ENCODE assay signal across 22 mouse cellular contexts in genomic region chr9:66899526-66899925, GRCm38 (mm10). TPM values are rescaled to one million over a fixed set of nuclear protein-coding genes. Genes with fewer than 3 reads are reported as not detected.
A peak's percentile ranks its signal among the peaks of the same experiment; 100 is the strongest.
DNase-seq lines count a peak whose midpoint lies in the region; ATAC-seq lines count a peak whose summit lies in the region.
"Had no signal": no experiment of that assay in that cellular context is flagged by ENCODE, and none has a peak within 500 bp of the region (broad histone marks: within the 10 kb centered on the region; RNA-seq: fewer than 3 reads in every experiment).

No protein-coding gene starts in this region.

- peak overlapping the region; percentile 40 for H3K9ac ChIP-seq in liver, embryonic 12.5 days
- H3K9ac ChIP-seq in liver, embryonic 16.5 days (ENCODE audit: low read depth, low read length), result no peak overlapping the region
- H3K9ac ChIP-seq: embryonic facial prominence, embryonic 15.5 days; heart, embryonic 15.5 days; hindbrain, embryonic 15.5 days had no signal

- DNase-seq in liver, result no peak
- DNase-seq in thymus, postnatal 36 days, result no peak
- no peak for DNase-seq in gastrocnemius, adult 18-20 months (ENCODE audit: low spot score)
- DNase-seq: adrenal gland, postnatal 14 days; cerebellum, adult 2 months; cerebellum, postnatal 10 days; embryo, embryonic 11 days; gastrocnemius, postnatal 10 days; heart, adult 18-20 months; heart, postnatal 14 days had no signal

- H3K4me2 ChIP-seq in liver, embryonic 12.5 days, result peak overlapping the region; percentile 35
- H3K4me2 ChIP-seq in liver, embryonic 16.5 days (ENCODE audit: low read depth, low read length), result peak overlapping the region; percentile 11; the same call in 1 of the 2 replicates
- H3K4me2 ChIP-seq: embryonic facial prominence, embryonic 15.5 days; heart, embryonic 11.5 days; heart, embryonic 15.5 days; hindbrain, embryonic 15.5 days had no signal

- H3K27ac ChIP-seq in liver, embryonic 12.5 days, result peak overlapping the region; percentile 80
- H3K27ac ChIP-seq in liver, embryonic 16.5 days (ENCODE audit: low read length), result peak overlapping the region; percentile 59
- H3K27ac ChIP-seq: embryonic facial prominence, embryonic 15.5 days; forebrain, embryonic 10.5 days; heart, embryonic 15.5 days; hindbrain, embryonic 10.5 days; hindbrain, embryonic 15.5 days had no signal

- H3K4me1 ChIP-seq in liver, embryonic 12.5 days, result peaks cover 78% of the 10 kb centered on the region
- peaks cover 51% of the 10 kb centered on the region for H3K4me1 ChIP-seq in liver, embryonic 16.5 days (ENCODE audit: control insufficient read depth, low read depth, low read length)

- no peaks in the 10 kb centered on the region for H3K9me3 ChIP-seq in liver, embryonic 12.5 days (replicated peaks)
- no peaks in the 10 kb centered on the region for H3K9me3 ChIP-seq in liver, embryonic 16.5 days (replicated peaks; ENCODE audit: control insufficient read depth, low read length)
- H3K9me3 ChIP-seq: embryonic facial prominence, embryonic 15.5 days; forebrain, embryonic 10.5 days; heart, embryonic 15.5 days; hindbrain, embryonic 10.5 days; hindbrain, embryonic 15.5 days had no signal

- H3K36me3 ChIP-seq in liver, embryonic 12.5 days, result peaks cover 28% of the 10 kb centered on the region
- H3K36me3 ChIP-seq in liver, embryonic 16.5 days (ENCODE audit: control insufficient read depth, insufficient read depth), result no peaks in the 10 kb centered on the region; the same call in 1 of the 2 replicates
- H3K36me3 ChIP-seq: embryonic facial prominence, embryonic 15.5 days; heart, embryonic 15.5 days; hindbrain, embryonic 10.5 days; hindbrain, embryonic 15.5 days had no signal

- no peak for ATAC-seq in liver, embryonic 12.5 days
- peak; percentile 51 for ATAC-seq in CD4-positive, CD25-positive, alpha-beta regulatory T cell, adult 4 months
- ATAC-seq in inflammation-experienced regulatory T-cells, adult 6 months, result peak; percentile 53
- ATAC-seq in liver, embryonic 16.5 days (ENCODE audit: low read depth), result no peak
- ATAC-seq: forebrain, embryonic 14.5 days had no signal

- no peak overlapping the region for H3K4me3 ChIP-seq in liver, embryonic 12.5 days
- H3K4me3 ChIP-seq in liver, embryonic 16.5 days (ENCODE audit: low read depth, low read length), result no peak overlapping the region
- H3K4me3 ChIP-seq: embryonic facial prominence, embryonic 15.5 days; erythroblast, embryonic 14.5 days; forebrain, embryonic 10.5 days; heart, embryonic 15.5 days; hindbrain, embryonic 10.5 days; hindbrain, embryonic 15.5 days had no signal

- 76% methylated on average over 4 of the region's 4 CpGs for WGBS in liver, embryonic 12.5 days (ENCODE audit: insufficient replicate concordance)
- 74% methylated on average over 4 of the region's 4 CpGs for WGBS in liver, embryonic 16.5 days (ENCODE audit: insufficient replicate concordance)

- H3K27me3 ChIP-seq in liver, embryonic 12.5 days (replicated peaks), result no peaks in the 10 kb centered on the region
- H3K27me3 ChIP-seq in liver, embryonic 16.5 days (ENCODE audit: control insufficient read depth, insufficient read depth, low read depth, low read length), result no peaks in the 10 kb centered on the region
- H3K27me3 ChIP-seq: embryonic facial prominence, embryonic 15.5 days; heart, embryonic 15.5 days; hindbrain, embryonic 15.5 days had no signal

RNA-seq across cellular contexts. Expression of gene Rab8b, which starts 20.0 kb away (rescaled TPM):
- polyA plus RNA-seq in liver, embryonic 12.5 days (2016; fragmentation: Nextera tagmentation; extraction: Ambion mirVana), result 39.4 and 42.2 TPM in 2 replicates
- 100 to 1,000 TPM; 138 to 179 TPM for polyA plus RNA-seq in CD4-positive, CD25-positive, alpha-beta regulatory T cell, adult 4 months (2017; shearing (Covaris generic))
- 100 to 1,000 TPM; 140 to 229 (median 170) TPM for polyA plus RNA-seq in inflammation-experienced regulatory T-cells, adult 6 months (2017; shearing (Covaris generic))
- polyA plus RNA-seq in liver, embryonic 16.5 days (2015; fragmentation: Nextera tagmentation; extraction: Ambion mirVana), result 30.4 and 30.6 TPM in 2 replicates
- 1 to 10 TPM; 4.9 to 6.5 TPM for total RNA-seq in gastrocnemius, adult 18-20 months (2021)

RNA-seq across cellular contexts. Expression of gene Rps27l, which starts 46.4 kb away (rescaled TPM):
- 702 and 744 TPM in 2 replicates for polyA plus RNA-seq in liver, embryonic 12.5 days (2016; fragmentation: Nextera tagmentation; extraction: Ambion mirVana)
- polyA plus RNA-seq in CD4-positive, CD25-positive, alpha-beta regulatory T cell, adult 4 months (2017; shearing (Covaris generic)), result 100 to 1,000 TPM; 155 to 182 TPM
- polyA plus RNA-seq in inflammation-experienced regulatory T-cells, adult 6 months (2017; shearing (Covaris generic)), result 100 to 1,000 TPM; 143 to 443 (median 185) TPM
- polyA plus RNA-seq in liver, embryonic 16.5 days (2015; fragmentation: Nextera tagmentation; extraction: Ambion mirVana), result 406 and 455 TPM in 2 replicates
- 100 to 1,000 TPM; 218 to 220 TPM for total RNA-seq in gastrocnemius, adult 18-20 months (2021)

Comparison
In these comparisons a context has a peak if more than half of its experiments do, and no peak if none do; other contexts are left out.
1. ATAC-seq: peak in CD4-positive, CD25-positive, alpha-beta regulatory T cell, adult 4 months (single experiment) and inflammation-experienced regulatory T-cells, adult 6 months (single experiment); none in liver, embryonic 12.5 days (single experiment) and liver, embryonic 16.5 days (single experiment).